Mouse (Mus musculus) adrenal gland, postnatal 10 days (tissue): Measurements from ENCODE around the gene Fkbp8. TPM values are rescaled to one million over a fixed set of nuclear protein-coding genes. Genes with fewer than 3 reads are reported as not detected.
A peak's percentile ranks its signal among the peaks of the same experiment; 100 is the strongest.
"Not testable (repeated sequence)": the region's sequence is repeated elsewhere in the genome, so short reads cannot be mapped to it uniquely, and the experiment has no call there.

Experiments used
- DNase-seq: peaks from one replicate; pipeline ENCODE4 v3.0.0; 2021; ENCODE audit warnings: mixed read lengths
- total RNA-seq, 2 experiments: library from RNA; stranded (reverse); gene quantifications; 2 replicates each; pipeline ENCODE4 v1.2.3; 2021

Gene Fkbp8
- total RNA-seq, 2 experiments from 2014 or later: 226 to 250 TPM

- no peak for DNase-seq
These were observed 25.5 kb upstream of the Fkbp8 start for GRCm38 (mm10) chr8:70501820-70502529.

GRCm38 (mm10) chr8:70502540-70502939, 25.0 kb upstream of the Fkbp8 start:
- DNase-seq: no peak

- peak; percentile 83 for DNase-seq
These were observed 24.3 kb upstream of the Fkbp8 start for GRCm38 (mm10) chr8:70503062-70503750.

GRCm38 (mm10) chr8:70504291-70504716, 23.2 kb upstream of the Fkbp8 start:
- peak; percentile 81 for DNase-seq

DNA sequence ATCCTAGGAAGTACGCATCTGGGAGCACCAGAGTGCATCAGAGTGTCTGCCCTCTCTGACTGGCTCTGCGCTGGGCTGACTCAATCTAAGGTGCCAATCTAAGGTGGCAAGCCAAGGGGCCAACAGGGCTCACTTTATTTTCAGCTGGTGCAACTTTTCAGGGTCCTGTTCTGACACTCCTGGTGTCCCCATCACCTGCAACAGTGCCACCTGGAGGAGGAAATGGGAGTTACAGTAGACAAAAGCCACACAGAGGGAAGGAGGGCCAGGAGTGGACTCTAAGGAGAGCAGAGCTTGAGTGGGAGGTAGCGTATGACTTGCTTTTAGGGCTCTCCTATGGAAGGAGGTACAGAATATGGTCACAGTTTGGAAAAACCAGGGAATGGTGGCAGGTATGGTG, 22.7 kb upstream of the Fkbp8 start:
- peak; percentile 90 for DNase-seq

DNA sequence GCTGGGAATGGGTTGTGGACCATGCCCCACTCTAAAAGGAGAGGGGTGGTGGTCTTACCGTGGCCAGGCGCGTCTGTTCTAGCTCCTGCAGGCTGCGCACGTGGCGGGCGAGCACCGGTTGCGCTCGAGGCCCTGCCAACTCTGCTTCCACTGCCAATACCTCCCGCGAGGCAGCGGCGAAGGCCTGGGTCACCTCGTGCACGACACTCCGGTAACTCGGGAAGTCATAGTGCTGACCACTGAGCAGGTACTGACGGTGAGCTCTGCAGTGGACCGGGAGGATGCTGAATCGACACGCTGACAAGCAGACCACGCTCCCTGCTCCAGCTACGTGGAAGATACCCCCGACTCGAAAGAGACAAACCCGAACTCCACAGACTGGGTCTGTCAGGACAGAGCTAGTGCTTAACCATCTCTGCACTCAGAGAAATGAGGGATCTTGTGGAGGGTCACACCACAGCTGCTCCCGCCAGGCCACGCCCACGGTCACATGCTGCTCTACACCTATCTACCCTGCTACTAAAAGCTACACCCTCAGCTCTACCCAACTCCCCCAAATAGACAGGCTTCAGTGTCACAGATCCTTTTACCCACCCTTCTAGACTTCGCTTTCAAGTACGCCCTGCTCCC, 21.7 kb upstream of the Fkbp8 start:
- no peak for DNase-seq

DNA sequence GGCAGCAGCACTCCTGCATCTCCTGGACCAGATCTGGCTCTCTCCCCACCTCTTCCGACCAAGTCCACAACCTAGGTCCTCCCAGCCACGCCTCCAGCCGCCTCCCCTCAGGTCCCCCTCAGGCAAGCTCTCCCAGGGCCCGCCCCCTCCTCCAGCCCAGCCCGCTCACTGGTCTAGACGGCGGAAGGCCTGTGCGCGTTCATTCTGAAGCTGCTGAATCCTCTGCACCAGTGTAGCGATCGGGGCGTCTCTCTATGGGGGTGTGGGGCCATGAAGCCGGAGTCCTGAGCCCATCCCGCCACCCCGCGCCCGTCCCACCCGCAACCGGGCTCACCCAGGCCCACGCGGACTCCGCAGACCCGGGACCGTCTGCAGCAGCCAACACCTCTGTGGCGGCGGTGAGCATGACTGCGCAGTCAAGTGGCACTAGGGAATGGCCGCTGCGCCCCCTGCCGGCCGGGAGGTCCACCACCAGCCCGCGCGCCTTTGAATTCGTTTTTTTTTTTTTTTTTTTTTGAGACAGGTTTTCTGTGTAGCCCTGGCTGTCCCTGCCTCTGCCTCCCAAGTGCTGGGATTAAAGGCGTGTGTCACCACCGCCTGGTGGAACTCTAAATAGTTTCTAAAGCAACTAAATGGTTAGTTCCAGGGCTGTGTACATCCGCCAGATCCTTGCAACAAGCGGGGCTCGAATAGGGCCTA, 21.0 kb upstream of the Fkbp8 start, which contains the start of gene Rex1bd:
Gene Rex1bd (minus strand): TSS at position 425 of the 699 bp plus-strand sequence.
- DNase-seq: peak; percentile 95

GRCm38 (mm10) chr8:70507027-70507393, 20.5 kb upstream of the Fkbp8 start:
- DNase-seq: no peak

- DNase-seq: no peak
These were observed 18.1 kb upstream of the Fkbp8 start for GRCm38 (mm10) chr8:70509281-70509952.

GRCm38 (mm10) chr8:70510228-70510915, 17.2 kb upstream of the Fkbp8 start, which contains the start of gene Uba52:
TSS of gene Uba52 (minus strand) at chr8:70510801.
- DNase-seq: peak; percentile 98

DNA sequence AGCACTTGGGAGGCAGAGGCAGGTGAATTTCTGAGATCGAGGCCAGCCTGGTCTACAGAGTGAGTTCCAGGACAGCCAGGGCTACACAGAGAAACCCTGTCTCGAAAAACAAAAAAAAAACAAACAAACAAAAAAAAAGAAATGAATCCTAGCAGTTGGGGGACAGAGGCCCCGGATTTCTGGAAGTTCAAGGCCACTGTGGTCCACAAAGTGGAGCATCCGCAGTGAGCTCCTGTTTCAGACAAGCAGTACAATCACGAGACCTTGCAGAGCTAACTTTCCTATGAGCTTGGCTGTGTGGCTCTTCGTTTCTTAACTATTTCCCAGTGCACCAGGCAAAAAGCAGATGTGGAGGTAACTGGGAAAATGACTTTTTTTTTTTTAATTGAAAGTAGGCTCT, 16.4 kb upstream of the Fkbp8 start:
- DNase-seq: not testable (repeated sequence)

DNA sequence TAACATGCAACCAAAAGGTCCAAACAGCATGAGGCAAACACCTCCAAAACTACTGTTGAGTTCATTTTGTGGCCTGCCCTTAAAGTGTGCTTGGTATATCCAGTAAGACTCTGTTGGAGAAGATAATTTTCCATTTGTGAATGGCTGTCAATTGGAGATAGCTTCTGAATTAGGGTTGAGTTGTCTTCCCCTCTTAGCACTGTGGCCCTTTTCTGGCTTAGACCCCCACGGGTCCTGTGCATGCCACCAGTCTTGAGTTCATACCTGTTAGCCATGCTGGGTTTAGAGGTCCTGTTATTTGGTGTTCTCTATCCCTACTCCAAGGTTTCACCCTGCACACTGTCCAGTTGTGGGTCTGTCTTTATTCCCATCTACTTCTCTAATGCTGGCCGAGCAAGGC, 15.8 kb upstream of the Fkbp8 start:
- DNase-seq: no peak

DNA sequence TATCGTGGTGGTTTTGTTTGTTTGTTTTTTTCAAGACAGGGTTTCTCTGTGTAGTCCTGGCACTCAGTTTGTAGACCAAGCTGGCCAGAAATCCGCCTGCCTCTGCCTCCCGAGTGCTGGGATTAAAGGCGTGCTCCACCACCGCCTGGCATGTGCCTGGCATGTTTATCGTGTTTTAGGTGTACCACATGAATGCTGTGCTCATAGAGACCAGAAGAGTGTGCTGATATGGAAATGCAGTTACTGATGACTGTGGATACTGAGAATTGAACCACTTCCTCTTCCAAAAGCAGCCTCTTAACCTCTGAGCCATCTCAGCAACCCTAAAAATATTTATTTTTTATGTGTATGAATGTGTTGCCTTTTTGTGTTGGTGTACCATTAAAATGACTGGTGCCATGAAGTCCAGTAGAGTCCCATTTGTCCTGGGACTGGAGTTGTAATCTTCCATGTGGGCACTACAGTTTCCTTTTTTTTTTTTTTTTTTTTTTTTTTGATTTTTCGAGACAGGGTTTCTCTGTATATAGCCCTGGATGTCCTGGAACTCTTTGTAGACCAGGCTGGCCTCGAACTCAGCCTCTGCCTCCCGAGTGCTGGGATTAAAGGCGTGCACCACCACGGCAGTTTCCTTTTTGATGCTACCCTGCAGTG, 15.1 kb upstream of the Fkbp8 start:
- DNase-seq: no peak

DNA sequence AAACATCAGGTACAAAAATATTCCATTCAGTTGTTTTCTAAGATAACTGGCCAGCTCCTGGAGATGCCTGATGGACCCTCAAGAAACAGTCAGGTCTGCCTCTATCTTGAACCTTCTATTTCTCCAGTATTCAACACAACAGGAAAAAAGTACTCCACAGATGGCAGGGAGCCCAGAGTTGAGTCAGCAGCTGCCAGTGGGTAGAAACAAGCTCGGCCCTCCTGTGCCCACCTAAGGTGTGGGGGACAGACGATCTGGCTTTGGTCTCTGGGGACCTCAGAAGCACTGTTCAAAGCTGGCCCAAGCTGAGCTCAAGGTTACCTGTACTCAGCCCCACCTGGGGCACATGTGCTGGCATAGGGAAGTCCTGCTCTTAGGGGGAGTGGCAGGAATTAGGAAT, 14.1 kb upstream of the Fkbp8 start:
- peak; percentile 74 for DNase-seq

DNA sequence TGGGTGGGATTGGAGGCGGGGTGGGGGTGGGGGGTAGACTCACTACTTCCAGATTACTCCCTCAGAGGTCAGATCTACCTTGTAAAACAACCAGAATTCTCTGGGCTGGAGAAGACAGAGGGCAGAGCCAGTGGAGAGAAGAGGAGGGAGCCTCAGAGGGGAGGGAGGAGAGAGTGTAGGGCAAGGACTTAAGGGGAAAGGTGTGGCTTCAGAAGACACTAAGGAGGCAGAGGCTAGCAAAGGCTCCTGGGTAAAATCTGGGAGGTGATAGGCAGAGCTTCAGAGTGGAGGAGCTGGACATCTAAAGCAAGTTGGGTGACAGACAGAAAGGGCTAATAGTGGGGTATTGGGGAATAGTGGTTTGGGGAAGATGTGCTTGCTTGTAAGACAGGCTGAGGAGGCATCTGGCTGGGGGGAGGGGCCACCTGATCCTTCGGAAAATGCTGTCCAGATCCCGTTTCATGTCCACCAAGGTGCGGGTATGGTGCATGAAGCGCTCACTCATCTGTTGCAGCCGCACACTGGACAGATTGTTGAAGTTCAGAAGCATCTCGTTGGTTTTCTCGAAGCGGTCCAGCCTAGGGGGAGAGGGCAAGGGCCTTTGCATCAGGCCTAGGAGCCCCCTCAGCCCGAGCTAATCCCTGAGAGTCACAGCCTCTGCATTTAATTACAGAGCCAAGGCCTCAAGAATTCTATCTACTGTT, 9.4 kb upstream of the Fkbp8 start:
- no peak for DNase-seq

DNA sequence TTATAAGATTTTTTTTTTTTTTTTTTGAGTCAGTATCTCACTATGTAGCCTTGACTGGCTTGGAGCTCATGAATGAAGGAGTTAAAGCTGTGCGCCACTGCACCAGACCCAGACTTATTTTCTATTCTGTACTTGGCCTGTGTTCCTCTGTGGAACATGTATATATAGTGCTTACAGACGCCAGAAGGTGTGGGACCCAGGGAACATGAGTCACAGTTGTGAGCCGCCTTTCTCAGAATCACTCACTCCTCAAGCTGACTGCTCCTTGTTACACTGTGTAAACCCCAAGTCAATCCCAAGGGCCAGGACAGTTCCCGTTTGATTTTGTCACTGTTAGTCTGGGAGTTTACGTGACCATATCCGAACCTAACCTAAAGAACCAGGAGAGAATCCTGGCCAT, 8.5 kb upstream of the Fkbp8 start:
- DNase-seq: no peak

DNA sequence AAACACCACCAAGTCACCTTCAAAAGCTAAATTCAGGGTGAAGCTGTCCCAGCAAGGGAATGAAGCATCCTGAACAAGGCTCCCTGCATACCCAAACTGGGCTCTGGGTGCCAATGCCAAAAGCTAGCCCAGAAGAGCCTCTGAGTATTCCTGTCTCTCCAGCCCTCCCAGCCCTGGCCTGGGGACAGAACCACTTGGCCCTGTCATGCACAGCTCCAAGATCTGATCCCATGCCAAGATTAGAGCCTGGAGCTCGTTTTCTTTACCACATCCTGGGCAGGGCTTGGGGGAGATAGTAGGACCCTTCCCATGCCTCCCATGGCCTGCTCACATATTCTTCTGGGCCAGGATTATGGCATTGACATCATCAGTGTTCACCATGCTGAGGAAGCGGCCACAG, 7.9 kb upstream of the Fkbp8 start:
- DNase-seq: no peak

DNA sequence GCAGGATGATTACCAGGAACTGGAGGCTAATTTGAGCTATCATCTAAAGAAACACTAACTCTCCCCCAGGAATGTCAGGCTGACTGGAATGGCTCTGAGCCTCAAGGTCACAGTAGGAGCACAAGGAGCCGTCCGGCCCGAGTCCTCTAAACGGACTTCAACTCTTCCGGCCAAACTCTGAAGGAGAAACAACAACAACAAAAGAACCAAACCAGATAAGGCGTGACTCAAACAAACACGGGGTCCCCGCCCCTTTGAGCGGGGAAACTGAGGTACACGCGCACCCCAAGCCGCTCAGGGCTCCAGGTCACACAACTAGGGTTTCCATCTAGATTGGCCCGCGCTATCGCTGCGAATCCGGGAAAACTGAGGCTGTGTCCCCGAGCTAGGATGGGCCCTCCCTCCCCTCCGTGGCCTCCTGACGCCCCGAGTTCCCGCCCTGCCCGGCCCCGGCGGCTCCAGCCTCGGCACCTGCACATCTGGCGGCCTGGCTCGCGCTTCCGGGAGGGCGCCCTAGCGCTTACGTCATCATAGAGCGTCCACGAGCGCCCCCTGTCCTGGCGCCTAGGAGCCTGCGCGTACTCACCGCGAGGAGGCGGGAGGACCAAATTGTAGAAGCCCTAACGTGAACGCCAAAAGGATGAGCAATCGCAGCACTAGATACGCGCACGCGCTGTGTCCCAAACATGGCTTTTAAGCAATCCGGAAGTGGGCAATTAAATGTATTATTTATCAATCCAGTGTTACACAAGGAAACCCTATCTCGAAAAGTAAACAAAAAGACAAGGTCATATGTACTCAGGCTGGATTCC, 4.7 kb upstream of the Fkbp8 start:
- peak; percentile 97 for DNase-seq

- DNase-seq: no peak
These were observed 413 bp upstream of the Fkbp8 start for GRCm38 (mm10) chr8:70527111-70527511.
